Mouse (Mus musculus) CH12F3 (cell line): ENCODE measurements around the gene Hist1h2ab.
"Not testable (repeated sequence)": the region's sequence is repeated elsewhere in the genome, so short reads cannot be mapped to it uniquely, and the experiment has no call there.

Experiments
- in situ Hi-C: fragments of 300-500 bp; cut with MboI; formaldehyde crosslinking; loops from 2 replicates; pipeline ENCODE4 v1.14.3; 2020; ENCODE audit warnings: low sequenced_read_pairs

Gene Hist1h2ab

GRCm38 (mm10) chr13:23750839-23751477, at the start of gene Hist1h2ab:
Gene Hist1h2ab (plus strand): TSS chr13:23751126.
- in situ Hi-C loops = loop anchor here (25.0 kb wide), 1 partner anchor 1714 kb away; the partner anchor contains the start of genes Hist1h2ag, Hist1h2ah, Hist1h2bj and Hist1h2bk

GRCm38 (mm10) chr13:23702220-23702619, 48.7 kb upstream of the Hist1h2ab start:
- in situ Hi-C loops = no loop called here

GRCm38 (mm10) chr13:23702801-23703200, 48.1 kb upstream of the Hist1h2ab start:
- in situ Hi-C loops = not testable (repeated sequence)

- in situ Hi-C loops = no loop called here
Observed at GRCm38 (mm10) chr13:23705751-23706356, 45.1 kb upstream of the Hist1h2ab start.

GRCm38 (mm10) chr13:23706771-23707170, 44.2 kb upstream of the Hist1h2ab start:
- in situ Hi-C loops = no loop called here

- in situ Hi-C loops = no loop called here
Observed at GRCm38 (mm10) chr13:23708041-23708440, 42.9 kb upstream of the Hist1h2ab start.

- in situ Hi-C loops = no loop called here
Observed at GRCm38 (mm10) chr13:23708654-23709053, 42.3 kb upstream of the Hist1h2ab start.

GRCm38 (mm10) chr13:23709714-23710373, 41.1 kb upstream of the Hist1h2ab start:
- in situ Hi-C loops = no loop called here

GRCm38 (mm10) chr13:23710374-23711089, 40.4 kb upstream of the Hist1h2ab start, which contains the start of gene Hfe:
Gene Hfe (minus strand): TSS chr13:23710854.
- in situ Hi-C loops = no loop called here

GRCm38 (mm10) chr13:23716261-23717042, 34.5 kb upstream of the Hist1h2ab start:
- in situ Hi-C loops = no loop called here

GRCm38 (mm10) chr13:23717176-23717575, 33.8 kb upstream of the Hist1h2ab start:
- in situ Hi-C loops = no loop called here

GRCm38 (mm10) chr13:23717593-23718245, 33.2 kb upstream of the Hist1h2ab start:
- in situ Hi-C loops = not testable (repeated sequence)

GRCm38 (mm10) chr13:23724239-23724638, 26.7 kb upstream of the Hist1h2ab start:
- in situ Hi-C loops = no loop called here

- in situ Hi-C loops = no loop called here
Observed at GRCm38 (mm10) chr13:23725213-23725612, 25.7 kb upstream of the Hist1h2ab start.

- in situ Hi-C loops = no loop called here
Observed at GRCm38 (mm10) chr13:23728472-23729191, 22.3 kb upstream of the Hist1h2ab start.

- in situ Hi-C loops = no loop called here
Observed at GRCm38 (mm10) chr13:23729192-23729525, 21.8 kb upstream of the Hist1h2ab start.

- in situ Hi-C loops = no loop called here
Observed at GRCm38 (mm10) chr13:23729706-23730105, 21.2 kb upstream of the Hist1h2ab start.

GRCm38 (mm10) chr13:23730479-23730878, 20.4 kb upstream of the Hist1h2ab start:
- in situ Hi-C loops = no loop called here

GRCm38 (mm10) chr13:23732156-23732804, 18.6 kb upstream of the Hist1h2ab start:
- in situ Hi-C loops = no loop called here
